Mouse (Mus musculus): ENCODE measurements around the gene Hopx. TPM values are rescaled to one million over a fixed set of nuclear protein-coding genes. Genes with fewer than 3 reads are reported as not detected.
A peak's percentile ranks its signal among the peaks of the same experiment; 100 is the strongest.

The Hopx gene
- polyA plus RNA-seq, 1 experiment from 2014 or later: 16.7 TPM

- Histone ChIP-seq H3K27ac (ENCODE audit: low read length) (no peak overlapping the region), H3K9me3 (replicated peaks; ENCODE audit: control insufficient read depth, low read length) (no peaks in the 10 kb centered on the region), H3K4me3 (ENCODE audit: low read length) (no peak overlapping the region), H3K36me3 (ENCODE audit: control insufficient read depth, insufficient read depth) (no peaks in the 10 kb centered on the region), H3K27me3 (ENCODE audit: control insufficient read depth, insufficient read depth, low read length) (no peaks in the 10 kb centered on the region), H3K9ac (ENCODE audit: low read length) (no peak overlapping the region), H3K4me2 (ENCODE audit: low read depth, low read length) (no peak overlapping the region), H3K4me1 (ENCODE audit: control insufficient read depth, insufficient read depth, low read length) (peaks cover 50% of the 10 kb centered on the region)
- 90% methylated on average over 2 of the region's 2 CpGs for WGBS
- no peak for ATAC-seq (replicated peaks; ENCODE audit: extremely low read depth, insufficient read depth, low FRiP score)
Measured at GRCm38 (mm10) chr5:77134961-77135360, 20.0 kb upstream of the Hopx start.

GRCm38 (mm10) chr5:77134465-77134864 is 19.5 kb upstream of the Hopx start:
- peaks cover 46% of the 10 kb centered on the region for H3K4me1 ChIP-seq (ENCODE audit: control insufficient read depth, insufficient read depth, low read length)
- H3K27ac ChIP-seq (ENCODE audit: low read length): no peak overlapping the region
- no peaks in the 10 kb centered on the region for H3K9me3 ChIP-seq (replicated peaks; ENCODE audit: control insufficient read depth, low read length)
- H3K27me3 ChIP-seq (ENCODE audit: control insufficient read depth, insufficient read depth, low read length): no peaks in the 10 kb centered on the region
- H3K4me2 ChIP-seq (ENCODE audit: low read depth, low read length): no peak overlapping the region
- WGBS: 63% methylated on average over 4 of the region's 4 CpGs
- H3K36me3 ChIP-seq (ENCODE audit: control insufficient read depth, insufficient read depth): no peaks in the 10 kb centered on the region
- no peak overlapping the region for H3K4me3 ChIP-seq (ENCODE audit: low read length)
- no peak for ATAC-seq (replicated peaks; ENCODE audit: extremely low read depth, insufficient read depth, low FRiP score)
- H3K9ac ChIP-seq (ENCODE audit: low read length): no peak overlapping the region

- Histone ChIP-seq H3K27me3 (ENCODE audit: control insufficient read depth, insufficient read depth, low read length) (no peaks in the 10 kb centered on the region), H3K4me3 (ENCODE audit: low read length) (no peak overlapping the region), H3K36me3 (ENCODE audit: control insufficient read depth, insufficient read depth) (no peaks in the 10 kb centered on the region), H3K27ac (ENCODE audit: low read length) (no peak overlapping the region), H3K4me2 (ENCODE audit: low read depth, low read length) (no peak overlapping the region), H3K4me1 (ENCODE audit: control insufficient read depth, insufficient read depth, low read length) (peaks cover 49% of the 10 kb centered on the region), H3K9ac (ENCODE audit: low read length) (no peak overlapping the region), H3K9me3 (replicated peaks; ENCODE audit: control insufficient read depth, low read length) (peaks cover under 1% of the 10 kb centered on the region; the same call in 1 of the 2 replicates)
- no peak for ATAC-seq (replicated peaks; ENCODE audit: extremely low read depth, insufficient read depth, low FRiP score)
- 68% methylated on average over 5 of the region's 5 CpGs for WGBS
Measured at GRCm38 (mm10) chr5:77133960-77134359, 19.0 kb upstream of the Hopx start.

DNA sequence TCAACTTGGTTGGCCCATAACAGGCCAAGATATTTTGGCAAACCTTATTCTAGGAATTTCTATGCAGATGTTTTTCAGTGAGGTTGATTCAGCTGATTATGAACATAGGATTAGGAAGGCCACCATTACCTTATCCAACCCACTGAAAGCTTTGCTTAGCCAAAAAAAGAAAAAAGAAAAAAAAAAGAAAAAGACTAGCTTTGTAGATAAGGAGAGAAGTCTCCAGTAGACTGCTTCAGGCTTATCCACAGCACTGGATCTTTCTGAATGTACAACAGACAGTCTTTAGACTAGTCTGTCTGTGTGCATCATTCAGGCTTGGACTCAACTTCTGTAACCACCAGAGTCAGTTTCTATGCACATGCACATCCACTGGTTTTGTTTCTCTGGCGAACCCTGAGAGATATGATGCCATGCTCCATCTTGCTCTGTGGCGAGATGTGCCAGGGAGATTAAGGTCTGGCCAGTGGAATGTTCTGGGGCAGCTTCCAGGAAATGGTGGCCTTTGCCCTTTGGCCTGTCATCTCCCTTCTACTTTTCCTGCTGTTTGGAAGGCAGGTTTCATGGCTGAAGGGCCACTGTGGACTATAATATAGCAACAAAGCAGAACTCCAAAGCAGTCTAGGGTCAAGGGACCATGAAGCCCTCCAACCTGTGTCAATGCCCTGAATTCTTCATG is 17.7 kb upstream of the Hopx start:
- 73% methylated on average over 2 of the region's 2 CpGs for WGBS
- Histone ChIP-seq H3K4me3 (ENCODE audit: low read length) (no peak overlapping the region), H3K4me1 (ENCODE audit: control insufficient read depth, insufficient read depth, low read length) (peaks cover 47% of the 10 kb centered on the region), H3K9me3 (replicated peaks; ENCODE audit: control insufficient read depth, low read length) (peaks cover 9% of the 10 kb centered on the region), H3K36me3 (ENCODE audit: control insufficient read depth, insufficient read depth) (0 out of 2 replicates have a peak, but pooled peaks cover 3% of the 10 kb centered on the region), H3K27ac (ENCODE audit: low read length) (no peak overlapping the region; the same call in 1 of the 2 replicates), H3K9ac (ENCODE audit: low read length) (no peak overlapping the region), H3K27me3 (ENCODE audit: control insufficient read depth, insufficient read depth, low read length) (no peaks in the 10 kb centered on the region), H3K4me2 (ENCODE audit: low read depth, low read length) (no peak overlapping the region)
- no peak for ATAC-seq (replicated peaks; ENCODE audit: extremely low read depth, insufficient read depth, low FRiP score)

DNA sequence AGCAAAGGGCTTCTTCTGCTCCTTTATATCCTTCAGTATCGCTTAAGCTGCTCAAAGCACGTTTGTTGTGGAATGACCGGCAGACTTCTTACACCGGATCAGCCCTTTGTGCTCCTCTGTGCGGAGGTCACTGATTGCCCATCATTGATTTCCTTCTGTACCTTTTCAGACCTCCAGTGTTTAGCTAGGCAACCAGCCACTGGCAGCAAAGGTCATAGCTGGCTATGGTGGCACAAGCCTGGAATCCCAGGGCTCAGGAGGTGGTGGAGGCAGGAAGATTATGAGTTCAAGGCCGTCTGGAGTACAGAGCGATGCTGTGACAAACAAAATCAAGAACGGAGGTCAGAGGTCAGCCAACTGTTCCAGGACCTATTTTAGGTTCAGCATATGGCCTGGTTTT is 17.0 kb upstream of the Hopx start:
- H3K4me1 ChIP-seq (ENCODE audit: control insufficient read depth, insufficient read depth, low read length): peaks cover 45% of the 10 kb centered on the region
- H3K4me2 ChIP-seq (ENCODE audit: low read depth, low read length): no peak overlapping the region
- H3K9ac ChIP-seq (ENCODE audit: low read length): no peak overlapping the region
- ATAC-seq (replicated peaks; ENCODE audit: extremely low read depth, insufficient read depth, low FRiP score): no peak
- peak overlapping the region; percentile 98 for H3K27ac ChIP-seq (ENCODE audit: low read length)
- peaks cover 9% of the 10 kb centered on the region for H3K9me3 ChIP-seq (replicated peaks; ENCODE audit: control insufficient read depth, low read length)
- no peak overlapping the region for H3K4me3 ChIP-seq (ENCODE audit: low read length)
- H3K27me3 ChIP-seq (ENCODE audit: control insufficient read depth, insufficient read depth, low read length): no peaks in the 10 kb centered on the region
- 0 out of 2 replicates have a peak, but pooled peaks cover 3% of the 10 kb centered on the region for H3K36me3 ChIP-seq (ENCODE audit: control insufficient read depth, insufficient read depth)
- 93% methylated on average over 8 of the region's 8 CpGs for WGBS

- Histone ChIP-seq H3K4me2 (ENCODE audit: low read depth, low read length) (peak overlapping the region; percentile 54), H3K9me3 (replicated peaks; ENCODE audit: control insufficient read depth, low read length) (peaks cover 9% of the 10 kb centered on the region), H3K27me3 (ENCODE audit: control insufficient read depth, insufficient read depth, low read length) (no peaks in the 10 kb centered on the region), H3K9ac (ENCODE audit: low read length) (peak overlapping the region; percentile 61), H3K4me1 (ENCODE audit: control insufficient read depth, insufficient read depth, low read length) (peaks cover 42% of the 10 kb centered on the region), H3K36me3 (ENCODE audit: control insufficient read depth, insufficient read depth) (0 out of 2 replicates have a peak, but pooled peaks cover 3% of the 10 kb centered on the region), H3K4me3 (ENCODE audit: low read length) (peak overlapping the region; percentile 19; the same call in 1 of the 2 replicates), H3K27ac (ENCODE audit: low read length) (peak overlapping the region; percentile 98)
- peak; percentile 90 for ATAC-seq (replicated peaks; ENCODE audit: extremely low read depth, insufficient read depth, low FRiP score)
- WGBS: 26% methylated on average over 16 of the region's 16 CpGs
Measured at GRCm38 (mm10) chr5:77130310-77131020, 15.5 kb upstream of the Hopx start.

- H3K27ac ChIP-seq (ENCODE audit: low read length): peak overlapping the region; percentile 98
- peak overlapping the region; percentile 61 for H3K9ac ChIP-seq (ENCODE audit: low read length)
- H3K4me1 ChIP-seq (ENCODE audit: control insufficient read depth, insufficient read depth, low read length): peaks cover 44% of the 10 kb centered on the region
- peak overlapping the region; percentile 54 for H3K4me2 ChIP-seq (ENCODE audit: low read depth, low read length)
- peaks cover 9% of the 10 kb centered on the region for H3K9me3 ChIP-seq (replicated peaks; ENCODE audit: control insufficient read depth, low read length)
- 30% methylated on average over 2 of the region's 2 CpGs for WGBS
- H3K36me3 ChIP-seq (ENCODE audit: control insufficient read depth, insufficient read depth): 0 out of 2 replicates have a peak, but pooled peaks cover 3% of the 10 kb centered on the region
- 0 out of 2 replicates have a peak overlapping the region, but pooled peaks have one; percentile 19 for H3K4me3 ChIP-seq (ENCODE audit: low read length)
- peak; percentile 64 for ATAC-seq (replicated peaks; ENCODE audit: extremely low read depth, insufficient read depth, low FRiP score)
- H3K27me3 ChIP-seq (ENCODE audit: control insufficient read depth, insufficient read depth, low read length): no peaks in the 10 kb centered on the region
Measured at GRCm38 (mm10) chr5:77129907-77130306, 15.0 kb upstream of the Hopx start.

DNA sequence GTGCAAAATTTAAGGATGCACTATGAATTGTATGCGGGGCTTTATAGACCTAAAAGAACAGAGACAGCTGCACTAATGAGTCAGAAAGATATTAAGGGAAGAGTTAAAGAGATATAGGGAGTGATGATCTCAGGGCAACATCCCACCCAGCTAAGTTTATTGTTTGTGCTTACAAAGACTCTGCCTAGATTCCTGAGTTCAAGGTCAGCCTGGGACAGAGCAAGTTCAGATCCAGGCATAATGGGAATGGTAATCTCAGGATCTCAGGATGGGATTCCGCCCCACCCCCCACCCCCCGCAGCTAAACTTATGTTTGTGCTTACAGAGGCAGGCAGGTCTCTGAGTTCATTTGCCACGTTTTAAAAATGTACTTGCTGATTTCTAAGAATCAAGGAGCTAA is 13.9 kb upstream of the Hopx start:
- H3K4me1 ChIP-seq (ENCODE audit: control insufficient read depth, insufficient read depth, low read length): peaks cover 49% of the 10 kb centered on the region
- 88% methylated on average over 4 of the region's 4 CpGs for WGBS
- no peak overlapping the region for H3K4me3 ChIP-seq (ENCODE audit: low read length)
- H3K4me2 ChIP-seq (ENCODE audit: low read depth, low read length): no peak overlapping the region
- no peak overlapping the region for H3K9ac ChIP-seq (ENCODE audit: low read length)
- peaks cover 9% of the 10 kb centered on the region for H3K9me3 ChIP-seq (replicated peaks; ENCODE audit: control insufficient read depth, low read length)
- no peaks in the 10 kb centered on the region for H3K27me3 ChIP-seq (ENCODE audit: control insufficient read depth, insufficient read depth, low read length)
- no peak for ATAC-seq (replicated peaks; ENCODE audit: extremely low read depth, insufficient read depth, low FRiP score)
- H3K36me3 ChIP-seq (ENCODE audit: control insufficient read depth, insufficient read depth): 0 out of 2 replicates have a peak, but pooled peaks cover 3% of the 10 kb centered on the region
- H3K27ac ChIP-seq (ENCODE audit: low read length): peak overlapping the region; percentile 98

Data from heart, embryonic 16.5 days (tissue).